Comparison of ENCODE assay signal across 12 mouse cellular contexts in the genomic region with DNA sequence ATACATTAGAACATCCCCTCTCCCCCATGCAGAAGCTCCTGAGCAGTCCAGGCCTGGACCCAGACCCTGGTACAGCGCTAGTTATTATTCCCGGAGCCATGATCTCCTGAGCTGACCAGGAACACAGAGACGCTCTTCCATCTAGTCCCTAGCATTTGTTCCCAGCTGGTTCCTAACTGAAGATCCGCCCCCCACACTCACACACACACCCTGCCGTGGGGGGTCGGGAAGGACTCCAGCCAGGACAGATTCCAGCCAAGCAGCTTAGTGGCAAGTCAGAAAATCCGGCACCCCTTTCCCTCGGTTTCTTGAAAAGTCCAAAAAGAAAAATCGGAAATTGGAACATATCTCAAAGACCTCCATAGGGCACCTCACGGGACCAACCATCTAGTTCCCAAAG. TPM values are rescaled to one million over a fixed set of nuclear protein-coding genes. Genes with fewer than 3 reads are reported as not detected.
DNase-seq lines count a peak whose midpoint lies in the region; ATAC-seq and TF ChIP-seq lines count a peak whose summit lies in the region.
"Had no signal": no experiment of that assay in that cellular context is flagged by ENCODE, and none has a peak within 500 bp of the region (broad histone marks: within the 10 kb centered on the region; RNA-seq: fewer than 3 reads in every experiment).

No protein-coding gene starts in this region.

- peaks cover 9% of the 10 kb centered on the region for H3K9me3 ChIP-seq in intestine, embryonic 14.5 days (ENCODE audit: control insufficient read depth, low read length)
- H3K9me3 ChIP-seq in intestine, postnatal 0 days (ENCODE audit: control insufficient read depth) = no peaks in the 10 kb centered on the region
- H3K9me3 ChIP-seq in embryonic facial prominence, embryonic 10.5 days = peaks cover 15% of the 10 kb centered on the region; the same call in 1 of the 2 replicates
- no peaks in the 10 kb centered on the region for H3K9me3 ChIP-seq in lung, postnatal 0 days (ENCODE audit: low read length)
- H3K9me3 ChIP-seq: kidney, embryonic 15.5 days had no signal

- no peak for ATAC-seq in intestine, embryonic 14.5 days (replicated peaks; ENCODE audit: low FRiP score, low TSS enrichment, low read depth)
- no peak for ATAC-seq in intestine, postnatal 0 days
- ATAC-seq in lung, postnatal 0 days = peak; percentile 52
- ATAC-seq: Patski had no signal

- no peak overlapping the region for H3K4me3 ChIP-seq in intestine, embryonic 14.5 days (ENCODE audit: low read depth, low read length)
- no peak overlapping the region for H3K4me3 ChIP-seq in intestine, postnatal 0 days (ENCODE audit: low read depth, low read length)
- H3K4me3 ChIP-seq in embryonic facial prominence, embryonic 10.5 days = no peak overlapping the region
- H3K4me3 ChIP-seq in lung, postnatal 0 days (ENCODE audit: low read depth, low read length) = no peak overlapping the region
- H3K4me3 ChIP-seq: kidney, embryonic 15.5 days had no signal

- H3K4me1 ChIP-seq in intestine, embryonic 14.5 days (replicated peaks; ENCODE audit: control insufficient read depth, insufficient read depth, low read length) = peaks cover 54% of the 10 kb centered on the region
- H3K4me1 ChIP-seq in intestine, postnatal 0 days (replicated peaks; ENCODE audit: control insufficient read depth, insufficient read depth, low read length) = peaks cover 29% of the 10 kb centered on the region; the same call in 1 of the 2 replicates
- peaks cover 73% of the 10 kb centered on the region for H3K4me1 ChIP-seq in embryonic facial prominence, embryonic 10.5 days
- no peaks in the 10 kb centered on the region; the same call in 1 of the 2 replicates for H3K4me1 ChIP-seq in lung, postnatal 0 days (ENCODE audit: insufficient read depth, low read depth, low read length)

- no peak overlapping the region for H3K4me2 ChIP-seq in intestine, embryonic 14.5 days (ENCODE audit: low read length)
- no peak overlapping the region for H3K4me2 ChIP-seq in intestine, postnatal 0 days (replicated peaks; ENCODE audit: low read depth)
- H3K4me2 ChIP-seq in lung, postnatal 0 days (replicated peaks; ENCODE audit: low read depth, low read length) = no peak overlapping the region
- H3K4me2 ChIP-seq: kidney, embryonic 15.5 days had no signal

- H3K36me3 ChIP-seq in intestine, embryonic 14.5 days (ENCODE audit: control insufficient read depth, insufficient read depth, low read length) = no peaks in the 10 kb centered on the region
- H3K36me3 ChIP-seq in intestine, postnatal 0 days (ENCODE audit: control insufficient read depth, insufficient read depth) = no peaks in the 10 kb centered on the region
- peaks cover 20% of the 10 kb centered on the region for H3K36me3 ChIP-seq in embryonic facial prominence, embryonic 10.5 days (replicated peaks)
- H3K36me3 ChIP-seq in lung, postnatal 0 days (ENCODE audit: insufficient read depth, low read length) = no peaks in the 10 kb centered on the region
- H3K36me3 ChIP-seq: kidney, embryonic 15.5 days had no signal

- no peak for TF ChIP-seq CTCF in intestine, postnatal 0 days (IDR thresholded peaks at IDR 0.05; ENCODE audit: low read depth)
- no peak for TF ChIP-seq CTCF in lung, postnatal 0 days (IDR thresholded peaks at IDR 0.05)

- H3K9ac ChIP-seq in intestine, embryonic 14.5 days (ENCODE audit: low read length) = no peak overlapping the region
- no peak overlapping the region for H3K9ac ChIP-seq in intestine, postnatal 0 days (ENCODE audit: low read depth, low read length)
- H3K9ac ChIP-seq in lung, postnatal 0 days (replicated peaks; ENCODE audit: low read depth) = no peak overlapping the region
- H3K9ac ChIP-seq: kidney, embryonic 15.5 days had no signal

- WGBS in intestine, embryonic 14.5 days = 54% methylated on average over 10 of the region's 10 CpGs
- 62% methylated on average over 10 of the region's 10 CpGs for WGBS in intestine, postnatal 0 days
- 54% methylated on average over 10 of the region's 10 CpGs for WGBS in embryonic facial prominence, embryonic 10.5 days
- WGBS in lung, postnatal 0 days = 52% methylated on average over 10 of the region's 10 CpGs

- no peak for TF ChIP-seq EP300 in lung, postnatal 0 days (IDR thresholded peaks at IDR 0.05)

- H3K27me3 ChIP-seq in intestine, embryonic 14.5 days (replicated peaks; ENCODE audit: control insufficient read depth, insufficient read depth, low read length) = no peaks in the 10 kb centered on the region
- H3K27me3 ChIP-seq in intestine, postnatal 0 days (replicated peaks; ENCODE audit: control insufficient read depth, insufficient read depth, low read length) = no peaks in the 10 kb centered on the region
- peaks cover 23% of the 10 kb centered on the region for H3K27me3 ChIP-seq in embryonic facial prominence, embryonic 10.5 days (replicated peaks; ENCODE audit: low read depth, poor library complexity, severe bottlenecking)
- H3K27me3 ChIP-seq in lung, postnatal 0 days (replicated peaks; ENCODE audit: insufficient read depth, low read length) = no peaks in the 10 kb centered on the region

- H3K27ac ChIP-seq in intestine, embryonic 14.5 days (ENCODE audit: low read depth) = peak overlapping the region; percentile 67; the same call in 1 of the 2 replicates
- H3K27ac ChIP-seq in intestine, postnatal 0 days (ENCODE audit: low read depth, low read length) = no peak overlapping the region
- peak overlapping the region; percentile 70 for H3K27ac ChIP-seq in embryonic facial prominence, embryonic 10.5 days (replicated peaks)
- H3K27ac ChIP-seq in lung, postnatal 0 days (ENCODE audit: low read length) = no peak overlapping the region

- peak; percentile 54 to 79 for DNase-seq in cerebellum, postnatal 10 days
- no peak for DNase-seq in cerebellum, adult 9-10 months
- no peak for DNase-seq in intestine, embryonic 14.5 days (ENCODE audit: low spot score)
- no peak for DNase-seq in embryonic facial prominence, embryonic 10.5 days (ENCODE audit: low spot score)
- peak; percentile 52 for DNase-seq in lung, postnatal 0 days (ENCODE audit: low spot score)
- DNase-seq in thymus, postnatal 0 days (ENCODE audit: low spot score) = no peak
- DNase-seq in neural tube, embryonic 10.5 days (ENCODE audit: extremely low spot score, low spot score) = no peak
- DNase-seq: cerebellum, postnatal 36 days; gastrocnemius, postnatal 25 days had no signal

RNA-seq across cellular contexts. Expression of a gene that starts 48.5 kb away (rescaled TPM):
- polyA plus RNA-seq in intestine, embryonic 14.5 days (2014; fragmentation: Nextera tagmentation; extraction: Ambion mirVana) = 15.5 and 18.5 TPM in 2 replicates
- polyA plus RNA-seq in intestine, postnatal 0 days (2015; fragmentation: Nextera tagmentation; extraction: Ambion mirVana) = 8.3 and 9.8 TPM in 2 replicates
- 20.7 and 23.6 TPM in 2 replicates for polyA plus RNA-seq in embryonic facial prominence, embryonic 10.5 days (2016; fragmentation: Nextera tagmentation; extraction: Ambion mirVana)
- polyA plus RNA-seq in lung, postnatal 0 days (2015; fragmentation: Nextera tagmentation; extraction: Ambion mirVana) = 5.3 and 5.5 TPM in 2 replicates
- polyA plus RNA-seq in thymus, postnatal 0 days (2015; fragmentation: Nextera tagmentation; extraction: Ambion mirVana) = 0.61 and 0.80 TPM in 2 replicates
- polyA plus RNA-seq: Patski had no signal

Comparison
In these comparisons a context has a peak if more than half of its experiments do, and no peak if none do; other contexts are left out.
1. DNase-seq: peak in cerebellum, postnatal 10 days (2 of 2) and lung, postnatal 0 days (single experiment); none in cerebellum, adult 9-10 months (single experiment), intestine, embryonic 14.5 days (single experiment), embryonic facial prominence, embryonic 10.5 days (single experiment), thymus, postnatal 0 days (single experiment) and neural tube, embryonic 10.5 days (single experiment).
2. H3K27ac ChIP-seq: peak in intestine, embryonic 14.5 days (single experiment) and embryonic facial prominence, embryonic 10.5 days (single experiment); none in intestine, postnatal 0 days (single experiment) and lung, postnatal 0 days (single experiment).